Mouse (Mus musculus) limb, embryonic 12.5 days (tissue): ENCODE results near the gene Adap2. TPM values are rescaled to one million over a fixed set of nuclear protein-coding genes. Genes with fewer than 3 reads are reported as not detected.

ENCODE experiments used
- ATAC-seq: fragments of 200-750 bp; cut with Nextera tagmentation; 2 replicates; pipeline ENCODE4 v1.8.0; 2017; ENCODE audit warnings: low read depth, moderate TSS enrichment; ENCODE audit not compliant: insufficient number of reproducible peaks, insufficient read depth, low FRiP score, low TSS enrichment
- H3K27ac ChIP-seq: fragments of 300-500 bp; sonication (generic); 2 replicates; pipeline ENCODE4 v1.5.1; 2016; ENCODE audit warnings: mild to moderate bottlenecking, moderate library complexity
- H3K27me3 ChIP-seq: fragments of 300-500 bp; sonication (generic); 2 replicates; pipeline ENCODE4 v1.6.1; 2016; ENCODE audit warnings: mild to moderate bottlenecking, moderate library complexity
- H3K36me3 ChIP-seq: fragments of 300-500 bp; sonication (generic); 2 replicates; pipeline ENCODE4 v1.6.1; 2016; ENCODE audit warnings: mild to moderate bottlenecking, moderate library complexity
- H3K4me1 ChIP-seq: fragments of 300-500 bp; sonication (generic); replicated peaks from 2 replicates; pipeline ENCODE4 v1.6.1; 2016
- H3K4me2 ChIP-seq: fragments of 300-500 bp; sonication (generic); 2 replicates; pipeline ENCODE4 v1.6.1; 2016; ENCODE audit warnings: mild to moderate bottlenecking, moderate library complexity
- H3K4me3 ChIP-seq: fragments of 300-500 bp; sonication (generic); replicated peaks from 2 replicates; pipeline ENCODE4 v1.5.1; 2016; ENCODE audit warnings: mild to moderate bottlenecking
- H3K9ac ChIP-seq: fragments of 300-500 bp; sonication (generic); replicated peaks from 2 replicates; pipeline ENCODE4 v1.6.1; 2016; ENCODE audit warnings: mild to moderate bottlenecking, moderate library complexity
- H3K9me3 ChIP-seq: fragments of 300-500 bp; sonication (generic); 2 replicates; pipeline ENCODE4 v1.6.1; 2016; ENCODE audit warnings: mild to moderate bottlenecking, moderate library complexity
- WGBS: fragments of 180-500 bp; shearing (Covaris S2); methylation state at CpG from one replicate; pipeline ENCODE4 v1.1.7; 2016; 5-methylcytosine and 5-hydroxymethylcytosine counted together
- polyA plus RNA-seq: library from polyadenylated mRNA; unstranded; fragments of >200 nt; fragmentation: Nextera tagmentation; extraction: Ambion mirVana; gene quantifications from 2 replicates; pipeline ENCODE4 v1.2.1, GENCODE M21; 2016

Gene Adap2
- polyA plus RNA-seq, result 0.45 and 1.2 TPM in 2 replicates

GRCm38 (mm10) chr11:80153857-80154495, at the start of gene Adap2:
Gene Adap2 (plus strand): TSS chr11:80154105.
- Histone ChIP-seq H3K4me3 (peak within 1 kb of the TSS; percentile 51), H3K4me1 (peaks cover 7% of the 10 kb centered on the region), H3K27me3 (peaks cover 67% of the 10 kb centered on the region), H3K9ac (peak within 1 kb of the TSS; percentile 51), H3K9me3 (no peaks in the 10 kb centered on the region), H3K4me2 (peak within 1 kb of the TSS; percentile 76), H3K27ac (no peak within 1 kb of the TSS), H3K36me3 (no peaks in the 10 kb centered on the region)
- WGBS, result 2% methylated on average over 47 of the region's 47 CpGs
- no peak; the same call in 1 of the 2 replicates for ATAC-seq

GRCm38 (mm10) chr11:80104407-80104806, 49.5 kb upstream of the Adap2 start:
- H3K4me2 ChIP-seq, result no peak overlapping the region
- no peaks in the 10 kb centered on the region for H3K9me3 ChIP-seq
- no peak overlapping the region for H3K4me3 ChIP-seq
- H3K36me3 ChIP-seq, result peaks cover 84% of the 10 kb centered on the region
- no peak for ATAC-seq
- H3K27ac ChIP-seq, result no peak overlapping the region
- H3K27me3 ChIP-seq, result no peaks in the 10 kb centered on the region
- no peak overlapping the region for H3K9ac ChIP-seq
- WGBS, result 83% methylated on average over 1 of the region's 1 CpGs
- H3K4me1 ChIP-seq, result no peaks in the 10 kb centered on the region

- H3K27me3 ChIP-seq, result no peaks in the 10 kb centered on the region
- H3K36me3 ChIP-seq, result peaks cover 84% of the 10 kb centered on the region
- no peaks in the 10 kb centered on the region for H3K9me3 ChIP-seq
- no peak overlapping the region for H3K4me2 ChIP-seq
- no peak overlapping the region for H3K4me3 ChIP-seq
- ATAC-seq, result no peak
- H3K9ac ChIP-seq, result no peak overlapping the region
- H3K27ac ChIP-seq, result no peak overlapping the region
- WGBS, result 82% methylated on average over 1 of the region's 1 CpGs
- H3K4me1 ChIP-seq, result no peaks in the 10 kb centered on the region
Measured at GRCm38 (mm10) chr11:80116411-80116810, 37.5 kb upstream of the Adap2 start.

GRCm38 (mm10) chr11:80132050-80132449, 21.9 kb upstream of the Adap2 start:
- Histone ChIP-seq H3K4me2 (no peak overlapping the region), H3K4me1 (no peaks in the 10 kb centered on the region), H3K9me3 (no peaks in the 10 kb centered on the region), H3K27me3 (no peaks in the 10 kb centered on the region), H3K36me3 (peaks cover 78% of the 10 kb centered on the region), H3K9ac (no peak overlapping the region), H3K4me3 (no peak overlapping the region), H3K27ac (no peak overlapping the region)
- 86% methylated on average over 1 of the region's 1 CpGs for WGBS
- no peak for ATAC-seq

- WGBS, result 79% methylated on average over 4 of the region's 4 CpGs
- H3K36me3 ChIP-seq, result peaks cover 86% of the 10 kb centered on the region
Measured at GRCm38 (mm10) chr11:80134744-80135143, 19.2 kb upstream of the Adap2 start.

GRCm38 (mm10) chr11:80135954-80136683, 17.8 kb upstream of the Adap2 start:
- Histone ChIP-seq H3K4me1 (peaks cover 3% of the 10 kb centered on the region; the same call in 1 of the 2 replicates), H3K4me2 (no peak overlapping the region), H3K36me3 (peaks cover 80% of the 10 kb centered on the region), H3K9ac (no peak overlapping the region), H3K9me3 (no peaks in the 10 kb centered on the region), H3K27ac (no peak overlapping the region), H3K27me3 (no peaks in the 10 kb centered on the region), H3K4me3 (no peak overlapping the region)
- 94% methylated on average over 11 of the region's 11 CpGs for WGBS
- no peak for ATAC-seq

More at GRCm38 (mm10) chr11:80134744-80135143, 19.2 kb upstream of the Adap2 start:
- H3K9ac ChIP-seq, result no peak overlapping the region
- no peaks in the 10 kb centered on the region for H3K9me3 ChIP-seq
- ATAC-seq, result no peak
- H3K4me1 ChIP-seq, result no peaks in the 10 kb centered on the region
- H3K4me2 ChIP-seq, result no peak overlapping the region
- H3K4me3 ChIP-seq, result no peak overlapping the region
- no peaks in the 10 kb centered on the region for H3K27me3 ChIP-seq
- H3K27ac ChIP-seq, result no peak overlapping the region

GRCm38 (mm10) chr11:80136786-80137185, 17.1 kb upstream of the Adap2 start:
- Histone ChIP-seq H3K27ac (no peak overlapping the region), H3K9ac (no peak overlapping the region)
- ATAC-seq, result no peak

GRCm38 (mm10) chr11:80137773-80138172, 16.1 kb upstream of the Adap2 start:
- no peak overlapping the region for H3K4me3 ChIP-seq
- H3K9me3 ChIP-seq, result no peaks in the 10 kb centered on the region
- no peak overlapping the region for H3K4me2 ChIP-seq
- no peak overlapping the region for H3K9ac ChIP-seq
- no peaks in the 10 kb centered on the region for H3K27me3 ChIP-seq
- no peak for ATAC-seq
- no peak overlapping the region for H3K27ac ChIP-seq
- peaks cover 6% of the 10 kb centered on the region for H3K4me1 ChIP-seq
- 89% methylated on average over 5 of the region's 5 CpGs for WGBS
- peaks cover 65% of the 10 kb centered on the region for H3K36me3 ChIP-seq

More at GRCm38 (mm10) chr11:80136786-80137185, 17.1 kb upstream of the Adap2 start:
- Histone ChIP-seq H3K27me3 (no peaks in the 10 kb centered on the region), H3K4me2 (no peak overlapping the region), H3K4me3 (no peak overlapping the region), H3K9me3 (no peaks in the 10 kb centered on the region), H3K36me3 (peaks cover 75% of the 10 kb centered on the region), H3K4me1 (peaks cover 3% of the 10 kb centered on the region; the same call in 1 of the 2 replicates)
- 91% methylated on average over 13 of the region's 13 CpGs for WGBS

- Histone ChIP-seq H3K9me3 (no peaks in the 10 kb centered on the region), H3K36me3 (peaks cover 33% of the 10 kb centered on the region), H3K4me3 (peak within 1 kb of the TSS; percentile 76), H3K27me3 (no peaks in the 10 kb centered on the region), H3K4me2 (peak within 1 kb of the TSS; percentile 60), H3K4me1 (peaks cover 10% of the 10 kb centered on the region), H3K9ac (peak within 1 kb of the TSS; percentile 83), H3K27ac (peak within 1 kb of the TSS; percentile 87)
- WGBS, result under 1% methylated on average over 40 of the region's 40 CpGs
- peak; percentile 92 for ATAC-seq
Measured at GRCm38 (mm10) chr11:80141825-80142521, 11.9 kb upstream of the Adap2 start, which contains the start of gene Tefm. Gene Tefm (minus strand): TSS chr11:80142175.

- Histone ChIP-seq H3K36me3 (peaks cover 24% of the 10 kb centered on the region), H3K4me1 (peaks cover 10% of the 10 kb centered on the region), H3K9me3 (no peaks in the 10 kb centered on the region), H3K4me3 (peak overlapping the region; percentile 76), H3K27ac (no peak overlapping the region), H3K9ac (peak overlapping the region; percentile 83), H3K27me3 (no peaks in the 10 kb centered on the region), H3K4me2 (peak overlapping the region; percentile 60)
- WGBS, result 46% methylated on average over 8 of the region's 8 CpGs
- no peak for ATAC-seq
Measured at GRCm38 (mm10) chr11:80142872-80143271, 11.0 kb upstream of the Adap2 start.

GRCm38 (mm10) chr11:80145787-80146275, 8.1 kb upstream of the Adap2 start:
- WGBS, result 48% methylated on average over 10 of the region's 10 CpGs
- ATAC-seq, result no peak
- H3K27me3 ChIP-seq, result no peaks in the 10 kb centered on the region
- no peak overlapping the region for H3K9ac ChIP-seq
- H3K36me3 ChIP-seq, result no peaks in the 10 kb centered on the region
- no peak overlapping the region for H3K27ac ChIP-seq
- peaks cover 10% of the 10 kb centered on the region for H3K4me1 ChIP-seq
- H3K9me3 ChIP-seq, result no peaks in the 10 kb centered on the region
- H3K4me2 ChIP-seq, result no peak overlapping the region
- H3K4me3 ChIP-seq, result no peak overlapping the region
